Mouse (Mus musculus) midbrain, embryonic 10.5 days (tissue): ENCODE results near the gene Lipo1. TPM values are rescaled to one million over a fixed set of nuclear protein-coding genes. Genes with fewer than 3 reads are reported as not detected.
A peak's percentile ranks its signal among the peaks of the same experiment; 100 is the strongest.
"Not testable (repeated sequence)": the region's sequence is repeated elsewhere in the genome, so short reads cannot be mapped to it uniquely, and the experiment has no call there.

Source experiments
- DNase-seq: peaks from one replicate; pipeline ENCODE4 v3.0.0-alpha.2; 2017; ENCODE audit warnings: low spot score
- H3K27ac ChIP-seq: fragments of 300-500 bp; sonication (generic); replicated peaks from 2 replicates; pipeline ENCODE4 v1.5.1; 2016; ENCODE audit warnings: mild to moderate bottlenecking
- H3K27me3 ChIP-seq: fragments of 300-500 bp; sonication (generic); 2 replicates; pipeline ENCODE4 v1.6.1; 2016; ENCODE audit warnings: low read depth, mild to moderate bottlenecking; ENCODE audit not compliant: poor library complexity, severe bottlenecking
- H3K36me3 ChIP-seq: fragments of 300-500 bp; sonication (generic); 2 replicates; pipeline ENCODE4 v1.6.1; 2016; ENCODE audit warnings: mild to moderate bottlenecking, moderate library complexity
- H3K4me1 ChIP-seq: fragments of 300-500 bp; sonication (generic); 2 replicates; pipeline ENCODE4 v1.6.1; 2016
- H3K4me3 ChIP-seq: fragments of 300-500 bp; sonication (generic); 2 replicates; pipeline ENCODE4 v1.5.1; 2016; ENCODE audit warnings: mild to moderate bottlenecking, moderate library complexity
- H3K9me3 ChIP-seq: fragments of 300-500 bp; sonication (generic); replicated peaks from 2 replicates; pipeline ENCODE4 v1.6.1; 2016; ENCODE audit warnings: mild to moderate bottlenecking
- WGBS: fragments of 180-500 bp; shearing (Covaris S2); methylation state at CpG from one replicate; pipeline ENCODE4 v1.1.7; 2016; 5-methylcytosine and 5-hydroxymethylcytosine counted together
- polyA plus RNA-seq: library from polyadenylated mRNA; unstranded; fragments of >200 nt; fragmentation: Nextera tagmentation; extraction: Ambion mirVana; gene quantifications from 2 replicates; pipeline ENCODE4 v1.2.1, GENCODE M21; 2016

Gene Lipo1
- polyA plus RNA-seq = not detected in 2 replicates

DNA sequence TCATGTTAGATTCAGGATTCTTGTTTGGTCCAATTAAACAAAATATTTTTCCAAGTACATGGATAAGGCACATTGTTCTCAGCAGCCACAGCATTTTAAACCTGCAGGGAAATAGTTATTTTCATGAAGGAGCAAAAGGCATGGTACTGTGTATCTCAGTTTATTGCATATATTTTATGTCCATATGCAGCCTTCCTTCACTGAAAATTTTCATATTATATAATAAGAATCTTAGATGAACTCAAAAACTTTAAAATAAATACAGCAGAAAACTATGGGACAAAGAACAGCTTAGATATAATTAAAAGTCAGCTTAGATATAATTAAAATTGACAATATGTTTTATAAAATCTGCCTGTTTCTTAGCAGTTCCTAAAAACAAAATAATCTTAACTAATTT is at the start of gene Lipo1:
Gene Lipo1 (minus strand): TSS at position 101 of the 400 bp plus-strand sequence.
- H3K4me3 ChIP-seq, H3K9me3 ChIP-seq, H3K36me3 ChIP-seq, H3K27me3 ChIP-seq, H3K4me1 ChIP-seq, DNase-seq, H3K27ac ChIP-seq: not testable (repeated sequence)

DNA sequence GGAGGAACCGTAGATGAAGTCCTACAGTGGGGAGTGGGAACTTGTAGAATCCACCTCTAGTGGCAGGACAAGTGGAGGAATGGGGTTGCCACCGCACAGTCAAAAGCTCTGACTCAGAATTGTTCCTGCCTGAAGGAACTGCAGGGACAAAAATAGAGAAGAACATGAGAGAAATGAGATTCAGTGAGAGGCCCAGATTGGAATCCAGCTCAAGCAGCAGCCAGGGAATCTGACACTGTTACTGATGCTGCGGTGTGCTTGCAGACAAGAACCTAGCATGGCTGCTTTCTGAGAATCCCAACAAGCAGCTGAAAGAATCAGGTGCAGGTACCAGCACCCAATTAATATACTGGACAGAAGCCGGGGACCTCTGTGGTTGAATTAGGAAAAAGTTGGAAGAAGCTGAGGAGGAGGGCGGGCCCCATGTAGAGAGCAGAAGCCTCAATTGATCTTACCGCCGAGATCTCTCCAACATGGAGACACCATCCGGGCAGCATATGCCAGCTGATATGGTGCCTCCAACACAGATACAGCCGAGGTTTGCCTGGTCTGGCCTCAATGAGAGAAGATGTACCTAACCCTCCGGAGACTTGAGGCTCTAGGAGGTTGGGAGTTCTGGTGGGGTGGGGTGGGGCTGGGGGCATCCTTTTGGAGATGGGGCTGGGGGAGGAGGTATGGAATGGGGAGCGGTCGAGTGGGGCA is 532 bp downstream of the Lipo1 start:
- DNase-seq = no peak
- H3K27ac ChIP-seq = no peak overlapping the region
- no peaks in the 10 kb centered on the region for H3K4me1 ChIP-seq
- no peak overlapping the region for H3K4me3 ChIP-seq
- H3K9me3 ChIP-seq = no peaks in the 10 kb centered on the region
- H3K36me3 ChIP-seq = no peaks in the 10 kb centered on the region
- H3K27me3 ChIP-seq = no peaks in the 10 kb centered on the region
- 90% methylated on average over 12 of the region's 12 CpGs for WGBS

GRCm38 (mm10) chr19:33761287-33762086 is 25.8 kb downstream of the Lipo1 start, which contains the start of gene Lipo3:
Gene Lipo3 (minus strand): TSS chr19:33761951.
- peak; percentile 37 for DNase-seq
- 42% methylated on average over 13 of the region's 41 CpGs for WGBS
- H3K27me3 ChIP-seq, H3K9me3 ChIP-seq, H3K36me3 ChIP-seq, H3K4me1 ChIP-seq, H3K27ac ChIP-seq: not testable (repeated sequence)
- H3K4me3 ChIP-seq = peak within 1 kb of the TSS; percentile 36; the same call in 1 of the 2 replicates

GRCm38 (mm10) chr19:33751259-33751658 is 36.0 kb downstream of the Lipo1 start, which contains the start of gene Lipo2:
Gene Lipo2 (minus strand): TSS chr19:33751359.
- not testable (repeated sequence) for H3K4me3 ChIP-seq, H3K27ac ChIP-seq, DNase-seq, H3K36me3 ChIP-seq, H3K27me3 ChIP-seq, H3K4me1 ChIP-seq, H3K9me3 ChIP-seq
- 92% methylated on average over 1 of the region's 1 CpGs for WGBS

Other genes starting within 250 kb of the Lipo1 start
- not detected in 2 replicates for gene Gm8978, start 162.2 kb downstream of the Lipo1 start, polyA plus RNA-seq
- 0.12 TPM in 2 replicates for gene Lipo2, start 36.1 kb downstream of the Lipo1 start, polyA plus RNA-seq
- 10.1 and 11.9 TPM in 2 replicates for gene Lipo3, start 25.5 kb downstream of the Lipo1 start, polyA plus RNA-seq
- not detected in 2 replicates for gene Lipf, start 173.7 kb upstream of the Lipo1 start, polyA plus RNA-seq
- gene Lipk, start 220.8 kb upstream of the Lipo1 start, polyA plus RNA-seq = not detected in 2 replicates